Mouse (Mus musculus) erythroblast, embryonic 14.5 days (primary cell): ENCODE data around the gene B230118H07Rik.

ENCODE experiments used
- GATA1 ChIP-seq: IDR thresholded peaks from 2 replicates; pipeline ENCODE4 v1.6.1; 2012; ENCODE audit warnings: low read length, inconsistent platforms, mixed read lengths
- TAL1 ChIP-seq: IDR thresholded peaks from 3 replicates; pipeline ENCODE4 v1.6.1; 2012; ENCODE audit warnings: low read length, inconsistent platforms, mixed read lengths

DNA sequence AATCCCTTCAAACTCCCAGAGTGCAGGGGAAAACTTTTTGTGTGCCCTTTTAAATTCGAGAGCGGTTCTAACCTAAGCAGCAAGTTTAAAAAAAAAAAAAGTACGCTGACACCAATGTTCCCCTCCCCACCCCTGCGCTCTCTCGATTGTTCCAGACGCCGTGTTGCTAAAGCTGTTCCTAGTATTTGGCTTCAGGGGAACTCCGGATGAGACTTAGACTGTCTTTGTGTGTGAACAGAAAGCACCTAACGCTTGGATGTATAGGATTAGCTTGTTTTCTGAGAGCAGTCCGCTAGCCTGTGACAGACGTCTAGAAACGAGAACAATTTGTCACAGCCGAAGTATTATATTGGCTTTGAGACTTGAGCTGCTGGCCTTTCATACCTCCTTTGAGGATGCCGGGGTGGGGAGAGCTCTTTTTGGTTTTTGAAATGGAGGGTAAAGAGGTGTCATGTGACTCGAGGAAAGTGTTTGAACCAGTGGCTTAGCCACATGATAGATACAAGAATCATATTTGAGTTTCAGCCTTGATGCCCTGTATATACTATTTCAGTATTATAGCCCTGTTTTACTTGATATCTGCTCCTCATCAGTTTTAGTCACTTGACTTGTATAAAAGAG is 29.9 kb upstream of the B230118H07Rik start:
- no peak for TF ChIP-seq GATA1
- no peak for TF ChIP-seq TAL1
